Mouse (Mus musculus) bone marrow, adult 2 months (tissue): ENCODE measurements around the gene Spdef.
A peak's percentile ranks its signal among the peaks of the same experiment; 100 is the strongest.

ENCODE experiments used
- CTCF ChIP-seq: fragments of 200-500 bp; IDR thresholded peaks from 2 replicates; pipeline ENCODE4 v1.5.1; 2011; ENCODE audit warnings: low read length, control low read depth; ENCODE audit not compliant: control insufficient read depth, insufficient read depth
- POLR2A ChIP-seq: fragments of 200-500 bp; IDR thresholded peaks from 2 replicates; pipeline ENCODE4 v1.6.1; 2011; ENCODE audit warnings: low read depth, mild to moderate bottlenecking, control low read depth, low read length, borderline replicate concordance; ENCODE audit not compliant: control insufficient read depth

GRCm38 (mm10) chr17:27761639-27762336, 33.0 kb upstream of the Spdef start:
- TF ChIP-seq POLR2A, result no peak
- peak; percentile 70 for TF ChIP-seq CTCF
